Mouse (Mus musculus): ENCODE results near the gene Phlpp1.

Phlpp1 gene

GRCm38 (mm10) chr1:106164111-106164510 lies 7.4 kb upstream of the Phlpp1 start:
- DNase-seq (ENCODE audit: low spot score) = no peak

GRCm38 (mm10) chr1:106168001-106168400 lies 3.6 kb upstream of the Phlpp1 start:
- no peak for DNase-seq (ENCODE audit: low spot score)

- DNase-seq (ENCODE audit: low spot score) = no peak
Measured at GRCm38 (mm10) chr1:106168801-106169200, 2.8 kb upstream of the Phlpp1 start.

GRCm38 (mm10) chr1:106169741-106170265 lies 1.7 kb upstream of the Phlpp1 start:
- DNase-seq (ENCODE audit: low spot score) = no peak

GRCm38 (mm10) chr1:106172301-106172930 lies 864 bp downstream of the Phlpp1 start:
- peak; percentile 39 for DNase-seq (ENCODE audit: low spot score)

GRCm38 (mm10) chr1:106172931-106173371 lies 1.4 kb downstream of the Phlpp1 start:
- DNase-seq (ENCODE audit: low spot score) = no peak

- no peak for DNase-seq (ENCODE audit: low spot score)
Measured at GRCm38 (mm10) chr1:106173621-106174156, 2.1 kb downstream of the Phlpp1 start.

- no peak for DNase-seq (ENCODE audit: low spot score)
Measured at GRCm38 (mm10) chr1:106174598-106174997, 3.0 kb downstream of the Phlpp1 start.

GRCm38 (mm10) chr1:106175360-106175759 lies 3.8 kb downstream of the Phlpp1 start:
- no peak for DNase-seq (ENCODE audit: low spot score)

- DNase-seq (ENCODE audit: low spot score) = no peak
Measured at GRCm38 (mm10) chr1:106176791-106177190, 5.2 kb downstream of the Phlpp1 start.

GRCm38 (mm10) chr1:106177868-106178790 lies 6.6 kb downstream of the Phlpp1 start:
- DNase-seq (ENCODE audit: low spot score) = no peak

GRCm38 (mm10) chr1:106183701-106184100 lies 12.1 kb downstream of the Phlpp1 start:
- no peak for DNase-seq (ENCODE audit: low spot score)

- DNase-seq (ENCODE audit: low spot score) = no peak
Measured at GRCm38 (mm10) chr1:106184780-106185460, 13.4 kb downstream of the Phlpp1 start.

GRCm38 (mm10) chr1:106185461-106185924 lies 13.9 kb downstream of the Phlpp1 start:
- no peak for DNase-seq (ENCODE audit: low spot score)

- DNase-seq (ENCODE audit: low spot score) = no peak
Measured at GRCm38 (mm10) chr1:106186062-106186461, 14.5 kb downstream of the Phlpp1 start.

GRCm38 (mm10) chr1:106187480-106187879 lies 15.9 kb downstream of the Phlpp1 start:
- no peak for DNase-seq (ENCODE audit: low spot score)

- no peak for DNase-seq (ENCODE audit: low spot score)
Measured at GRCm38 (mm10) chr1:106188756-106189155, 17.2 kb downstream of the Phlpp1 start.

- DNase-seq (ENCODE audit: low spot score) = no peak
Measured at GRCm38 (mm10) chr1:106189311-106189710, 17.8 kb downstream of the Phlpp1 start.

- no peak for DNase-seq (ENCODE audit: low spot score)
Measured at GRCm38 (mm10) chr1:106190695-106191094, 19.1 kb downstream of the Phlpp1 start.

GRCm38 (mm10) chr1:106191885-106192284 lies 20.3 kb downstream of the Phlpp1 start:
- no peak for DNase-seq (ENCODE audit: low spot score)

GRCm38 (mm10) chr1:106192864-106193470 lies 21.4 kb downstream of the Phlpp1 start:
- DNase-seq (ENCODE audit: low spot score) = no peak
